Mouse (Mus musculus) adrenal gland, adult 10 weeks (tissue): ENCODE measurements around the gene Crhr2. TPM values are rescaled to one million over a fixed set of nuclear protein-coding genes. Genes with fewer than 3 reads are reported as not detected.

Experiments
- polyA plus RNA-seq: library from polyadenylated mRNA; stranded (reverse); fragments of 350-450 nt; fragmentation: Illumina TruSeq; extraction: RNeasy Lipid Tissue Mini Kit (QIAGEN cat#74804); gene quantifications from one replicate; pipeline ENCODE4 v1.2.3, GENCODE M21; 2014; ENCODE audit warnings: low read depth, low replicate concordance

The Crhr2 gene
- polyA plus RNA-seq, result not detected

DNA sequence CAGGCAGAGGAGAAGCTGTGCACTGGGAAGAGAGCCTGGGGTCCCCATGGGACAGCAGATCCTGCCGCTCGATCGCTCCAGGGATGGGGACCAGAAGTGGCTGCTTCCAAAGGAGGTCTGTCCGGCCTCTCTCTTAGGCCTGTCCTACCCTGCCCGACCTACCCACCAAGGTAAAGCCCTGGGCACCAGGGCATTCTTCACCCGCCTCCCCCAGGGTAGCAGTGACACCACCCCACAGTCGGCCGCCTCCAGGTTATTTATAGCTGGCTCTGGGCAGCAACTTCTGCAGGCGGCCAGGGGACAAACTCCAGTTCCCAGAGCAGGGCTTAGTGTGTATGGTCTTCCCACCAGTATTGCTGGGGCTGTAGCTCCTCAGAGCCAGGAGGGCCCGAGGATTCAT lies at the start of gene Crhr2:
TSS of gene Crhr2 (minus strand) at position 223 of the 400 bp plus-strand sequence.

DNA sequence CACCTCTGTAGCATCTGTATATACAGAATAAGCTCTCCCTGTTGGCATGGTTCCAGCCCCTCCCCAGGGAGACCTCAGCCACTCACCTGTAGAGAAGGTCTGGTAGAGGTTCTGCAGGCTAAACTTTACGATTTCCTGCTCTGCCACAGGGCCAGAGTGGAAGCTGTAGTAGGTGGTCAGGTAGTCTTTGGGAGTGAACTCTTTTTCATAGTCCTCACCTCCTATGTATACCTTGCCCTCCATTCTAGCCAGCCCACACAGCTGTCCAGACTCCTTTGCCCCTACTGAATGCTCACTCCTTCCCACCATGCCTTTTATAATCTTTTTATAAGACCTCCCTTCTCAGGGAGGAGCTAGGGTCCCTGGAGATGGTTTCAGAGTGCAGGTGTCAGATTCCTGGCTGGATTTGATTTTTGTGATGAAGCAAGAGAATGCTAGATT lies 41.9 kb upstream of the Crhr2 start, which contains the start of gene Inmt:
TSS of gene Inmt (minus strand) at position 303 of the 441 bp plus-strand sequence.

Other genes with a start within 250 kb of the Crhr2 start
- gene Nod1, start 160.4 kb downstream of the Crhr2 start, polyA plus RNA-seq, result 4.8 TPM
- gene Ggct, start 140.1 kb downstream of the Crhr2 start, polyA plus RNA-seq, result 14.5 TPM
- gene Gars, start 95.0 kb downstream of the Crhr2 start, polyA plus RNA-seq, result 98.3 TPM
- gene Inmt, start 42.0 kb upstream of the Crhr2 start, polyA plus RNA-seq, result 3.3 TPM
- 2.6 TPM for gene Mindy4, start 70.4 kb upstream of the Crhr2 start, polyA plus RNA-seq
- gene Aqp1, start 203.4 kb upstream of the Crhr2 start, polyA plus RNA-seq, result 9.0 TPM
- not detected for gene Ghrhr, start 243.3 kb upstream of the Crhr2 start, polyA plus RNA-seq